Mouse (Mus musculus): ENCODE results near the gene Olfr1466. TPM values are rescaled to one million over a fixed set of nuclear protein-coding genes. Genes with fewer than 3 reads are reported as not detected.

The Olfr1466 gene
- total and polyA plus RNA-seq, 3 experiments = not detected

DNA sequence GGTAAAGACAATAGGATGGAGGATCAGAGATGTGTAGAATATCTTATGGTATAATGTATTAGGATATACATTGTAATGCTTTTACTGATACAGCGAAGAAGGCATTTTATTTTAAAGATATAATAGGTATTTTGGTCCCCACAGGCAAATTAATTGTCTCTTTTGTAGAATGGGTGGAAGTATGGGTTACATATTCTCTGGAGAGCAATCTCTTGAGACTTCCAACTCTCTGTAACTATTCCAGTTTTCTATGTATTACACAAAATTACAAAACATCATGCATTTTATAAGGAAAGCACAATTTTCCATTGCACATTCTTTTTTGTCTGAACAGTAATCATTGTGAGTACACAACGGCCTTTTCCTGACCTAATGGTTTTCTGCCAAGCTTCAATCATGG lies 23.3 kb downstream of the Olfr1466 start, which contains the start of gene Olfr1467:
Gene Olfr1467, plus strand, starts transcription at position 301 of the 400 bp plus-strand sequence.
- no peaks in the 10 kb centered on the region for H3K4me1 ChIP-seq (ENCODE audit: control insufficient read depth in 1 of 2, insufficient read depth in 2 of 2)
- no peak for DNase-seq (ENCODE audit: extremely low read depth)
- in situ Hi-C loops (cut with MboI; ENCODE audit: low pct_ligation_motif_present, low pct_unique_long_range_greater_than_20kb, low sequenced_read_pairs) (no loop called here), dilution Hi-C loops (cut with MboI; ENCODE audit: extremely low pct_ligation_motif_present, extremely low pct_unique_long_range_greater_than_20kb, low sequenced_read_pairs) (no loop called here)
- H3K4me3 ChIP-seq (replicated peaks in 1 of 3; ENCODE audit: low read depth in 2 of 3, low read length in 2 of 3, poor library complexity in 1 of 3) = no peak within 1 kb of the TSS
- H3K4me2 ChIP-seq (ENCODE audit: insufficient read depth, low read depth, poor library complexity, severe bottlenecking) = no peak within 1 kb of the TSS
- H3K9ac ChIP-seq (ENCODE audit: insufficient read depth, low read depth) = no peak within 1 kb of the TSS
- peaks cover 1% of the 10 kb centered on the region for H3K9me3 ChIP-seq (replicated peaks; ENCODE audit: low read length)
- no peaks in the 10 kb centered on the region for H3K27me3 ChIP-seq (replicated peaks)
- no peaks in the 10 kb centered on the region for H3K79me2 ChIP-seq (replicated peaks; ENCODE audit: control insufficient read depth, extremely low read depth, insufficient read depth, poor library complexity, severe bottlenecking)
- H3K27ac ChIP-seq (ENCODE audit: insufficient read depth, low read depth) = no peak within 1 kb of the TSS
- TF ChIP-seq E2F4 (IDR thresholded peaks at IDR 0.05; ENCODE audit: insufficient replicate concordance, low read depth, low read length) = no peak
- TF ChIP-seq IRF4 (IDR thresholded peaks at IDR 0.05; ENCODE audit: low read depth, low read length) = no peak
- TF ChIP-seq POLR2AphosphoS2 (IDR thresholded peaks at IDR 0.05; ENCODE audit: low read depth, low read length) = no peak
- no peak for TF ChIP-seq POLR2A (IDR thresholded peaks at IDR 0.05; ENCODE audit: low read depth, low read length)
- no peak for TF ChIP-seq JUN (IDR thresholded peaks at IDR 0.05; ENCODE audit: insufficient read depth, low read depth, low read length)
- no peaks in the 10 kb centered on the region for H3K36me3 ChIP-seq (replicated peaks in 1 of 2; ENCODE audit: control insufficient read depth in 1 of 2, insufficient read depth in 1 of 2, low read length in 1 of 2)

Other genes with a start within 250 kb of the Olfr1466 start
- gene Olfr1457, start 241.0 kb upstream of the Olfr1466 start, total RNA-seq (2012; rRNA removed) = not detected in 2 replicates
- not detected in 2 replicates for gene Olfr1457, start 241.0 kb upstream of the Olfr1466 start, total RNA-seq (2014; rRNA removed)
- gene Olfr1457, start 241.0 kb upstream of the Olfr1466 start, polyA plus RNA-seq (2012; ENCODE audit: insufficient read length, low read depth) = not detected in 2 replicates
- not detected in 2 replicates for gene Olfr1458, start 232.1 kb upstream of the Olfr1466 start, total RNA-seq (2012; rRNA removed)
- not detected in 2 replicates for gene Olfr1458, start 232.1 kb upstream of the Olfr1466 start, total RNA-seq (2014; rRNA removed)
- not detected in 2 replicates for gene Olfr1458, start 232.1 kb upstream of the Olfr1466 start, polyA plus RNA-seq (2012; ENCODE audit: insufficient read length, low read depth)
- gene Olfr1459, start 189.3 kb upstream of the Olfr1466 start, total RNA-seq (2012; rRNA removed) = not detected in 2 replicates
- not detected in 2 replicates for gene Olfr1459, start 189.3 kb upstream of the Olfr1466 start, total RNA-seq (2014; rRNA removed)
- gene Olfr1459, start 189.3 kb upstream of the Olfr1466 start, polyA plus RNA-seq (2012; ENCODE audit: insufficient read length, low read depth) = 0.07 TPM in 1 of 2 replicates, not detected in the other
- not detected in 2 replicates for gene Olfr1461, start 175.9 kb upstream of the Olfr1466 start, total RNA-seq (2012; rRNA removed)
- not detected in 2 replicates for gene Olfr1461, start 175.9 kb upstream of the Olfr1466 start, total RNA-seq (2014; rRNA removed)
- not detected in 2 replicates for gene Olfr1461, start 175.9 kb upstream of the Olfr1466 start, polyA plus RNA-seq (2012; ENCODE audit: insufficient read length, low read depth)
- gene Olfr1462, start 153.1 kb upstream of the Olfr1466 start, total RNA-seq (2012; rRNA removed) = not detected in 2 replicates
- not detected in 2 replicates for gene Olfr1462, start 153.1 kb upstream of the Olfr1466 start, total RNA-seq (2014; rRNA removed)
- not detected in 2 replicates for gene Olfr1462, start 153.1 kb upstream of the Olfr1466 start, polyA plus RNA-seq (2012; ENCODE audit: insufficient read length, low read depth)
- gene Olfr1463, start 107.5 kb upstream of the Olfr1466 start, total RNA-seq (2012; rRNA removed) = not detected in 2 replicates
- not detected in 2 replicates for gene Olfr1463, start 107.5 kb upstream of the Olfr1466 start, total RNA-seq (2014; rRNA removed)
- not detected in 2 replicates for gene Olfr1463, start 107.5 kb upstream of the Olfr1466 start, polyA plus RNA-seq (2012; ENCODE audit: insufficient read length, low read depth)
- gene Olfr1465, start 23.3 kb upstream of the Olfr1466 start, total RNA-seq (2012; rRNA removed) = not detected in 2 replicates
- gene Olfr1465, start 23.3 kb upstream of the Olfr1466 start, total RNA-seq (2014; rRNA removed) = not detected in 2 replicates
- gene Olfr1465, start 23.3 kb upstream of the Olfr1466 start, polyA plus RNA-seq (2012; ENCODE audit: insufficient read length, low read depth) = not detected in 2 replicates
- gene Olfr1467, start 23.4 kb downstream of the Olfr1466 start, total RNA-seq (2012; rRNA removed) = not detected in 2 replicates
- gene Olfr1467, start 23.4 kb downstream of the Olfr1466 start, total RNA-seq (2014; rRNA removed) = not detected in 2 replicates
- not detected in 2 replicates for gene Olfr1467, start 23.4 kb downstream of the Olfr1466 start, polyA plus RNA-seq (2012; ENCODE audit: insufficient read length, low read depth)
- not detected in 2 replicates for gene Olfr1469, start 69.0 kb downstream of the Olfr1466 start, total RNA-seq (2012; rRNA removed)
- gene Olfr1469, start 69.0 kb downstream of the Olfr1466 start, total RNA-seq (2014; rRNA removed) = not detected in 2 replicates
- not detected in 2 replicates for gene Olfr1469, start 69.0 kb downstream of the Olfr1466 start, polyA plus RNA-seq (2012; ENCODE audit: insufficient read length, low read depth)
- gene Olfr1471, start 104.5 kb downstream of the Olfr1466 start, total RNA-seq (2012; rRNA removed) = not detected in 2 replicates
- not detected in 2 replicates for gene Olfr1471, start 104.5 kb downstream of the Olfr1466 start, total RNA-seq (2014; rRNA removed)
- gene Olfr1471, start 104.5 kb downstream of the Olfr1466 start, polyA plus RNA-seq (2012; ENCODE audit: insufficient read length, low read depth) = not detected in 2 replicates
- gene Olfr1472, start 117.2 kb downstream of the Olfr1466 start, total RNA-seq (2012; rRNA removed) = not detected in 2 replicates
- gene Olfr1472, start 117.2 kb downstream of the Olfr1466 start, total RNA-seq (2014; rRNA removed) = not detected in 2 replicates
- not detected in 2 replicates for gene Olfr1472, start 117.2 kb downstream of the Olfr1466 start, polyA plus RNA-seq (2012; ENCODE audit: insufficient read length, low read depth)
- gene Olfr1474, start 130.7 kb downstream of the Olfr1466 start, total RNA-seq (2012; rRNA removed) = not detected in 2 replicates
- gene Olfr1474, start 130.7 kb downstream of the Olfr1466 start, total RNA-seq (2014; rRNA removed) = not detected in 2 replicates
- not detected in 2 replicates for gene Olfr1474, start 130.7 kb downstream of the Olfr1466 start, polyA plus RNA-seq (2012; ENCODE audit: insufficient read length, low read depth)
- not detected in 2 replicates for gene Olfr1475, start 141.3 kb downstream of the Olfr1466 start, total RNA-seq (2012; rRNA removed)
- gene Olfr1475, start 141.3 kb downstream of the Olfr1466 start, total RNA-seq (2014; rRNA removed) = not detected in 2 replicates
- not detected in 2 replicates for gene Olfr1475, start 141.3 kb downstream of the Olfr1466 start, polyA plus RNA-seq (2012; ENCODE audit: insufficient read length, low read depth)
- gene Olfr1477, start 161.7 kb downstream of the Olfr1466 start, total RNA-seq (2012; rRNA removed) = not detected in 2 replicates
- gene Olfr1477, start 161.7 kb downstream of the Olfr1466 start, total RNA-seq (2014; rRNA removed) = not detected in 2 replicates
- not detected in 2 replicates for gene Olfr1477, start 161.7 kb downstream of the Olfr1466 start, polyA plus RNA-seq (2012; ENCODE audit: insufficient read length, low read depth)
- gene Olfr1480, start 189.1 kb downstream of the Olfr1466 start, total RNA-seq (2012; rRNA removed) = not detected in 2 replicates
- not detected in 2 replicates for gene Olfr1480, start 189.1 kb downstream of the Olfr1466 start, total RNA-seq (2014; rRNA removed)
- gene Olfr1480, start 189.1 kb downstream of the Olfr1466 start, polyA plus RNA-seq (2012; ENCODE audit: insufficient read length, low read depth) = not detected in 2 replicates
- gene Olfr1484, start 244.6 kb downstream of the Olfr1466 start, total RNA-seq (2012; rRNA removed) = not detected in 2 replicates
- gene Olfr1484, start 244.6 kb downstream of the Olfr1466 start, total RNA-seq (2014; rRNA removed) = not detected in 2 replicates
- gene Olfr1484, start 244.6 kb downstream of the Olfr1466 start, polyA plus RNA-seq (2012; ENCODE audit: insufficient read length, low read depth) = not detected in 2 replicates

Data from CH12.LX (cell line).